Mouse (Mus musculus) C2C12 (cell line): ENCODE data around the gene Pthlh.

ENCODE experiments used
- CTCF ChIP-seq: IDR thresholded peaks from one replicate; pipeline ENCODE4 v1.5.1; 2011; ENCODE audit not compliant: control insufficient read depth, insufficient read depth, insufficient read length
- MYOD1 ChIP-seq: IDR thresholded peaks from one replicate; pipeline ENCODE4 v1.6.1; 2011; ENCODE audit warnings: low read depth; ENCODE audit not compliant: control insufficient read depth, insufficient read length
- MYOG ChIP-seq: IDR thresholded peaks from one replicate; pipeline ENCODE4 v1.6.1; 2011; ENCODE audit not compliant: control insufficient read depth, insufficient read length; ENCODE audit errors: extremely low read depth

DNA sequence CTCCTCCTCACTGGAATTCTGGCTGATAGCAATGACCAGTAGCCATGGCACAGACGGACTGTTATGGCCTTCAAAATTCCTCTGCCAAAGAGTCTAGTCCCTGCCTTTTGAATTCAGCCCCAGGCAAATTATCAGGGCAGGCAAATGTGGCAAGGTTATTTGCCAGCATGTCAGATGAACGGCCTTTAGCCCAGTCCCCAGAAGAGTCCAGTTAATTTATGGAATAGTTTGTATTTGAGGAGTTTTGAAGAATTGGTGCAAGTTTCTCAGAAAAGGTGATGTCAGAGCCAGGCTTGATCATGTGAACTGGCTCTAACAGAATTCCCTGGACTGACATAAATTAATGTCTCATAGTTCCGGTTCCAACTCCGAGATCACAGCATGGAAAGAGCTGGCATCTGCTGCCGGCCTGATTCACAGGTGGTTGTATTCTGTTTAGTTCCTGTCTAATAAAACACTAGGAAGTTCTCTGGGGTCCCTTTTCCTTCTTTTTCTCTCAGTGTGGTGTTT lies 56.1 kb downstream of the Pthlh start:
- TF ChIP-seq CTCF (no peak), MYOD1 (no peak), MYOG (no peak)
